Mouse (Mus musculus): ENCODE measurements at regions not wholly inside any gene's neighbourhood (a gene's known extent, or its start where the extent isn't known, plus 50 kb on each side); places are given as distances from the start of the nearest gene placed in this dataset.

DNA sequence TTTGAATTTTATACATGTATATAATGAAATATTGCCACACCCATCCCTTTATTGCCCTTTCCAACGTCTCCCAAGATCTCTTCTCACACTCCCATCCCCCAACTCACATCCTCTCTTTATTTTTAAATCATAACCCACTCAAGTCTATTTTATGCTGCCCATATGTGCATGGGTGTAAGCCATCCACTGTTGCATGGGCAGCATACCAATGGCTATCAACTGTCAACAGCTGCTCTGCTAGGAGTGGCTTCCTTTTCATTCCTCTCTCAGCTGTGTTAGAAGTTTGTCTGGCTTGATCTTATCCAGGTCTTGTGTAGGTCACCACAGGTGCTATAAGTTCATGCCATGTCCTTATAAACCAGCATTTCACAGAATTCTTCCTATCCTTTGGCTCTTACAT lies 409.2 kb upstream of the Klf4 start:
- DNase-seq (ENCODE audit: low spot score in 2 of 2): no peak

- DNase-seq (ENCODE audit: low spot score in 2 of 2): no peak
Measured at GRCm38 (mm10) chr4:55938383-55938782, 406.1 kb upstream of the Klf4 start.

DNA sequence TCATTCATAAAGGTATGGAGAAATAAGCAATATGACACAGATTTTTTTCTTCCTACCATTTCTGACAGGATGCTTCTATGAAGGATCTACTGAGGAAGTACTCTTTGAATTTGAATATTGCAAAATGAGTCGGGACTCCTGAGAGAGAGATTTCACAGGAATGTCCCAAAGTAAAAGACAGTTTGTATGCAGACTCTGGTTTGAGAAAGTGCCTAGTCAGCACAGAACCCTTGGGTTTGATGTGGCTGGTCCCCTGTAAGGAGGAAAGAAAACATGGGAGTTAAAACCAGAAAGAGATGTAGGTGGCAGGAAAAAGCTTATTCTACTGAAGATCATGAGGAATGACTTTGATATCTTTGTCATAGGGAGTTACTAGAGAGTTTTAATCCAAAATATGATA lies 405.6 kb upstream of the Klf4 start:
- no peak for DNase-seq (ENCODE audit: low spot score in 2 of 2)

GRCm38 (mm10) chr4:55929141-55929782 lies 397.0 kb upstream of the Klf4 start:
- peak; percentile 4 to 6 for DNase-seq (ENCODE audit: low spot score in 2 of 2)

GRCm38 (mm10) chr4:55928670-55929069 lies 396.4 kb upstream of the Klf4 start:
- DNase-seq (ENCODE audit: low spot score in 2 of 2): peak; percentile 5 to 6

- no peak for DNase-seq (ENCODE audit: low spot score in 2 of 2)
Measured at GRCm38 (mm10) chr4:55928196-55928595, 395.9 kb upstream of the Klf4 start.

DNA sequence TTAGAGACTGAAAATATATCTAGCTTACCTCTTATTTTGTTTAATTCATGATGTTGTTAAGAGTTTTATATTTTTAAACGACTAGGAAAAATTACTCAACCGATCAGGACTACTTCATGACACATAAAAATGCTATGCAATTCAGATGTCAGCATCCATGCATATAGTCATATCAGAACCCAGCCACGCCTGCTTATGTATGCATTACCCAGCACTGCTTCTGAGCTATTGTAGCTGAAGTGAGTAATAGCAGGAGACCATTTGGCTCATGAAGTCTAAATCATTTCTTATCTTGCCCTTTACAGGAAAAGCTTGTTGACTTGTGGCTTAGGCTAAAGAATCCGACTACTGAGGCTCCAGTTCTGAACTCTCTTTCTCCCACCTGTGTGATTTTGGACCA lies 395.1 kb upstream of the Klf4 start:
- no peak for DNase-seq (ENCODE audit: low spot score in 2 of 2)

DNA sequence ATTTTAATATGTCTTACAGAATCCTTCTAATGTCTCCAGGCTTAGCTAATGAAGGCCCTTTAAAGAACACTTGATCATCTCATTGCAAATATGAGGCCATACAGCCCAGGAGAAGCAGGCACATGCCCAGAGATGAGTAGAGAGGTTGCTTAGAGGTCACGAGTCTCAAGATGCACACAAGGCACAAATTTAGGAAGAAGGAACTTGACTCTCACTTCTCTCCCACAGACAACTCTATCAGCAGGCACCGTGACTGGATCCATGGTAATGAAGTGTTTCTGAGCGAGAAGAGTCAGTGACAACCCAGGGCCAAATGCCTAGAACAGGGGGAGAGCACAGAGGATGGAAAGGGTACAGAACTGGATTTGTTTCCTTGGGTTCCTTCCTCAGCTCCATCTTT lies 392.7 kb upstream of the Klf4 start:
- DNase-seq (ENCODE audit: low spot score in 2 of 2): no peak

DNA sequence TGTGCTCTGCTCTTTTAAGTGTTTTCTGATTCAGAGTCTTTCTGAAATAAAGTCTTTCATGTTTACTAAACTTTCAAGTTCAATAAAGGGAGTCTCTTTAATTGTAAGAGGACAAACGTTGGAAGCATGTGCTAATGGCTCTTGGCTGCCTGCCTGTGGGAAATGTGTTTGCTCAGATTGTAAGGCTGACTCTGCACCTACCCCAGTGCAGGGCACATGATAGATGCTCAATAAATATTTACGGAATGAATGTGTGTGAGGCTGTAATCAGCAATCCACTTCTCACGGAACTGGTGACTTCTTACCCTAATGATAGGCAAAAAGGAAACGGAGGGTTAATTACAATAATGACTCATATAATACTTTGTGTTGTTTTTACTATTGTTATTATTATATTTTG lies 389.0 kb upstream of the Klf4 start:
- no peak for DNase-seq (ENCODE audit: low spot score in 2 of 2)

DNA sequence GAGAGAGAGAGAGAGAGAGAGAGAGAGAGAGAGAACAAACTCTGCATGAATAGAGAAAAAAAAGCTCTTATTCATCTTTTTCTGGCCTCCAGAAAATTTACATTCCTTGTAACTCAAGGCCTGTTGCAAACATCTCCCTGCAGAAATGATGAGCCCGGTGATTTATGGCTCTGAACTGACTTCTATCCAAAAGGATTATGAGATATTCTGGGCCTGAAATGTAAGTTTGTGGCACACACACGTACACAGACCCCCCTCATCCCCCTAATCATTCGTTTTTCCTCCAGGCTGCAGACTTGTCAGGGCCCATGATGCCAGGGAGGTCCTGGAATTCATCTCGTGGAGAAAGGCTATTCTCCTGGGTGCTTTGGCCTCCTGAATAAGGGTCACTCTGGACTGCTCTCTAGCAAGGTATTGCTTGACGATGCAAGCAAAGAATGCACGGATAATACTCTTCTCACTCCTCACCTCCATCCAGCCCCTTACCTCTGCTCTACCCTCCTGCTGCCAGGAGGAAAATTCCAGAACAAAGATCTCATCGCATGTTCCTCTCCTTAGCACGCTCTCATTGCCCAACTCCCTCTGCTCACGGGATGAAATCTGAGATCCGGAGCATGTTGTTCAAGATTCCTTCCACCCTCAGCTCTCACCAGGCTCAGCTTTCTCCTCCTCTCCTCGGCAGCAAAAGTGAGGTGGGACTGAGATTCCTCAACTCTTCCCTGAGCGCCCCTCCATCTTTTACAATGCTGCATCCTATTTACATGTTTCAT lies 362.0 kb upstream of the Klf4 start:
- DNase-seq (ENCODE audit: low spot score in 2 of 2): no peak

DNA sequence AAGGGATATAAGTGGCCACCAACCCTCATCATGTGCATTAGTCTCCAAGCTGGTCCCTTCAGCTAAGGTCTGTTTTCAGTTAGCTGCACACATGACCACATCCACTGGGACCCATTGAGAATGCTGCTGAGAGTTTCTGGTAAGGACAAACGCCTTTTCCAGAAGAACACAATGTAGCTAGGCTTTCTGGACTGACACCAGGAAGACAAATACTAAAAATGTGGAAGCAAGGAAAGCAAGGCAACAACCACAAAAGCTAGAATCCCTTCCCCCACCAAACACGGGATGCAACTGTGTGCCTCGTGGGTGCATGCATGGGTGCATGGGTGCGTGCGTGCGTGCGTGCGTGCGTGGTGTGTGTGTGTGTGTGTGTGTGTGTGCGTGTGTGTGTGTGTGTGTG lies 359.4 kb upstream of the Klf4 start:
- no peak for DNase-seq (ENCODE audit: low spot score in 2 of 2)

DNA sequence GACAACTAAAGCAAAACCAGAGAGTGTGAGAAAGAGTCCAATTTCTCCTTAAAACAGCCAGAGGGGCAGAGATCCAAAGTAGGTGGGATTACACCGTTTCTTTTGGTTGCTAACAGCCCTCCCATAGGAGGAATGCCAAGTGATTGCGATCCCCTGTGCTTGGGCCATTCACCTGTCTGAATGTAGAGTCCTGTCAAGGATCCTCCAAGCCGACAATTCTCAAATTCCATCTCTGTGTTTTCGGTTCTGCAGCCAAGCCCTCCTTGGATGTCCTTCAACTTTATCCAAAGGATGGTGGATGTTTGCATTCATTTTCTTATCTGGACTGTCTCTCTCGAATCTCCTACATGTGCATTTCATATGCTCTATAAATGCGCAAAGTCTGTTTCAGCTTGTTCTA lies 355.3 kb upstream of the Klf4 start:
- DNase-seq (ENCODE audit: low spot score in 2 of 2): no peak

DNA sequence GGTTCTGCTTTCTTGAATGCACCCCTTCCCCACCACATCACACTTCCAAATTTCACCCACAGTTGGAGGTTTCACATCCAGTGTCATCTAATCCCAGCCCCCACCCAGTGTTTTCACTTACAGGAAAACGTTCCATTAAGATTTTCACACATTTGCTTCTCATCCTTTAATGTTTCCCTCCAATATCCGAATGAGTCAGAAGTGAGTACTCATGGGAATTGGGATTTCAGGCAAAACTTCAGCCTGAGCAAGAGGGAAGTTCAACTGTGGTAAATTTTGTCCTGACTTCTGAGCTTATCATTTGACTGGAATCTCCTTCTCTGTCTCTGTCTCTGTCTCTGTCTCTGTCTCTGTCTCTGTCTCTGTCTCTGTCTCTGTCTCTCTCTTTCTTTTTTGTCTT lies 350.3 kb upstream of the Klf4 start:
- no peak for DNase-seq (ENCODE audit: low spot score in 2 of 2)

- DNase-seq (ENCODE audit: low spot score in 2 of 2): peak; percentile 2 to 6
Measured at GRCm38 (mm10) chr4:55875304-55875703, 343.0 kb upstream of the Klf4 start.

GRCm38 (mm10) chr4:55874875-55875274 lies 342.6 kb upstream of the Klf4 start:
- no peak for DNase-seq (ENCODE audit: low spot score in 2 of 2)

GRCm38 (mm10) chr4:55874276-55874675 lies 342.0 kb upstream of the Klf4 start:
- DNase-seq (ENCODE audit: low spot score in 2 of 2): no peak

GRCm38 (mm10) chr4:55860055-55860454 lies 327.8 kb upstream of the Klf4 start:
- DNase-seq (ENCODE audit: low spot score in 2 of 2): no peak

DNA sequence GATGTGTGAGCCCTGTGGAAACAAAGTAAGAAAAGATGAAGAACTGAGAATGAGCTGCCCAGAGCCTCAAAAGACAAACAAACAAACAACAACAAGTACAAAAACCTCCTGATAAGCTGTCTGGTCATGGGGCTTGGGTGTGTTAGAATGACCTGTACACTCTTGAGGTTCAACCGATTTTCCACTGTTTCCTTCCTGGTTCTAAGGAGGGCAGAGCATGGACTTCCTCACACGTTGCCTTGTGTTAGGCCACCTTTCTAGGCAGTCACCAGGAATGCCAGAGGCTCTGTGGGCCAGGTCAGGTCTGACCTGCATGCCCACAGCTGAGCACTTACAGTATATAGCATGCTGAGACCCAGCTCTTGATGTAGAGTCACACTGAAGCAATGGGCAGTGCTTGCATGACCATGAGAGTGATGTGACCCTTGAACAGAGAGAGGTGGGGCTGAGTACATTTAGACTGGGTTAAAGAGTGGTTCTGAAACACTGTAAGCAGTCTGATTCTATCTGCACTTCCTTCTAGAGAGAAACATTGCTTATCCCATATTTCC lies 327.0 kb upstream of the Klf4 start:
- DNase-seq (ENCODE audit: low spot score in 2 of 2): no peak

DNA sequence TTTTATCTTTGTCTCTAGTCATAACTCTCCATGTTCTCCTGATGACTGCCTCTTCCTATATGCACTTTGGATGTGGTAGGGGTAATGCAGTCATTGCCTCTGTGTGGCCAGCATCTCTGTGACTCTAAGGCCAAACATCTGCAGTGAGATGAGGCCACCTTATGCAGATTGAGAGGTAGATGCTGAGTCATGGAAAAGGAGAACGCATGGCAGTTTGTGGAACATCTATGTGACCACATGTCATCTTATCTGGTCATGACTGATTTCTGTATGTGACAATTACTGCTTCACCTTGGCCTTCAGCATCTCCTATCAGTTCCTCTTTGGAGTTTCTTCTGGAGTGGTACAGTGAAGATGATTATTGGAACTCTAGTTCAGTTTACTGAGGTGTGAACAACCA lies 319.2 kb upstream of the Klf4 start:
- DNase-seq (ENCODE audit: low spot score in 2 of 2): no peak

- DNase-seq (ENCODE audit: low spot score in 2 of 2): no peak
Measured at GRCm38 (mm10) chr4:55851027-55851426, 318.8 kb upstream of the Klf4 start.

DNA sequence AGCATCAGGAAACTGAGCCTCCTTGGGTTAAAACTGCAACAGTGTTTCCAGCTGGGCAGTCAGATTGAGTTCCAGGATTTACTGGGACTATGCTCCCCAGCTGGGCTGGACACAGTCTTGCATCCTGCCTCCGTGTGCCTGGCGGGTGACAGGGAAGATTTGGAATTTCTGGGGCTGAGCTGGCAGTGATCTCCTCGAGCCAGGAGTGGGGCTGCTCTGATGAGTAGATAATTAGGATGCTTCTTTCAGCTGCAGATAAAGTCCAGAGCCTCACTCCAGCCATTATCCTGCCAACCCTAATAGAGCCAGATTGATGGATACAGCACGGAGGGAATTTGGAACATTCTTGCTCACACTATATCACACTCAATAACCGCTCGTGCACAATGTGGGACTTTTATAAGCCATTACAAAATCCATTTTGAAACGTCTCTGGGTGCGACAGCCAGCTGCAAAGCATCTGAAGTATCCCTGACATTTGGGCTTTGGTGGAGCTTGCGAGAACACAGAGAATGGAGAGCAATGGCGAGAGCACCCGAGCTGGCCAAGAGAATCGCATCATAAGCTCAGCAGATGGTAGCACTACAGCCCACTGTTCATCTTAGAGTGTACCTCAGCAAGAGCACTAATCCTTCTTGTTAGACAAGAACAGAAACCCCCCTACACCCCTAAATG lies 311.6 kb upstream of the Klf4 start:
- DNase-seq (ENCODE audit: low spot score in 2 of 2): no peak

DNA sequence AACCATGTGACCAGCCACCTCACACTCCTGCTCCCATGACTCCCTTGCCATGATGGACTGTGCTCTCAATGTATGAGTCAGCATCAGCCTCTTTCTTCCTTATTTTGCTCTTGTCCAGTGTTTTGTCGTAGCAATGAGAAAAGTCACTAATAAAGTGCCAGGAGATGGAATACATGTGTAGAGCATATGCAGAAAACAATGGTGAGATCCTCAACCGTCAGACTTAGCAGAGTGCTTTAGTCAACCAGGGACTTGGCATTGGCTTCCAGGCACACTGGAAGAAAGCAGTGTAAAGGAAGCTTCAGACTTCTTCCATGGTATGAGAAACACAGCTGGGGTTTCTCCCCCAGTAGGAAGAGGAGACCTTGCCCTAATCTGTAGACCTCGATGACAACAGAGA lies 306.3 kb upstream of the Klf4 start:
- no peak for DNase-seq (ENCODE audit: low spot score in 2 of 2)
